Mouse (Mus musculus) heart, postnatal 0 days (tissue): Measurements from ENCODE around the gene Tnrc6b.

Experiments
- CTCF ChIP-seq: IDR thresholded peaks from 2 replicates; pipeline ENCODE4 v1.5.1; 2016; ENCODE audit warnings: antibody characterized with exemption, control low read depth, low read depth
- EP300 ChIP-seq: IDR thresholded peaks from 2 replicates; pipeline ENCODE4 v1.6.1; 2016; ENCODE audit warnings: antibody characterized with exemption, low read depth

DNA sequence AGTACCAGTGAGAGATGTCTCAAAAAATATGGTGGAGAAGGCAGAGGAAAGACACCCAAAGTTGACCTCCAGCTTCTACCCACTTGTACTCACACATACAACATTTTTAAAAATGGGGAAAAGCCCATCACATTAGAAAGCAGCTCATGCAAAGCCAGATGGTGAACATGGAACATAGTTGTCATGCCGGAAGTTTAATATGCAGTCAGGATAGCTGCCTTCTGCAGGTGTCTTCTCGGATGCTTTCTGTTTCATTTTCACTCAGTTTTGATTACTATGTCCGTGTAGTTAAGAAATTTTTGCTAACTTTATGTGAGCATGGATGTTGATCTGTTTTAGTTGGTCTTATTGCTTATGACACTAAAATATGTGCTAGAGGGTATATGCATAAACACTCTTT is 24.2 kb downstream of the Tnrc6b start:
- TF ChIP-seq CTCF, result no peak
- no peak for TF ChIP-seq EP300
